Comparison of ENCODE assay signal across 19 mouse cellular contexts in the genomic region with DNA sequence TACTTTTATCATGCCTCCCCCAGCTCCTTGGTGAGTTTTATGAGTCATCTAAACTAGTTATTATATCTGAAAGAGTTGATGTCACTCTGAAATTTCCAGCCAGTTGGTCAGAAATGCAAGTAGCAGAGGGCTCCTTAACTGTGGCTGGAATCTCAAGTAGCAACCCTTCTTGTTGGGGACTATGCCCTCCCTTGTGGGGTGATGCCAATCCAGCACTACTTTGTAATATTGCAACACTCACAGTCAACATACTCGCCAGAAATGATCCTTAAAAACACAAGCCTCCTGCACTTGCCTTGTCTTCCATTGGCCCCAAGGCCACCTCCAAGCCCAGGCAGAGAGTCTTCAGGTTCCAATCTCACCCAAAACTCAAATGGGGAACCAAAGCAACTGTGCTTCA. TPM values are rescaled to one million over a fixed set of nuclear protein-coding genes. Genes with fewer than 3 reads are reported as not detected.
"Had no signal": no experiment of that assay in that cellular context is flagged by ENCODE, and none has a peak within 500 bp of the region (broad histone marks: within the 10 kb centered on the region; RNA-seq: fewer than 3 reads in every experiment).

No protein-coding gene starts in this region.

- H3K27me3 ChIP-seq: limb, embryonic 12.5 days; limb, embryonic 15.5 days; liver, embryonic 13.5 days; neural tube, embryonic 13.5 days had no signal

- H3K4me1 ChIP-seq: limb, embryonic 15.5 days had no signal

- H3K9me3 ChIP-seq: limb, embryonic 15.5 days; liver, embryonic 13.5 days; midbrain, embryonic 12.5 days; neural tube, embryonic 13.5 days had no signal

- ATAC-seq: inflammation-experienced regulatory T-cells, adult 6 months; intestine, embryonic 16.5 days; midbrain, embryonic 16.5 days had no signal

- H3K36me3 ChIP-seq: limb, embryonic 12.5 days; limb, embryonic 15.5 days; liver, embryonic 13.5 days; midbrain, embryonic 12.5 days; neural tube, embryonic 13.5 days had no signal

- H3K27ac ChIP-seq: kidney, postnatal 0 days; layer of hippocampus, adult 2 months; limb, embryonic 12.5 days; limb, embryonic 15.5 days; liver, embryonic 13.5 days; macrophage; midbrain, embryonic 12.5 days; neural tube, embryonic 13.5 days had no signal

- H3K9ac ChIP-seq: limb, embryonic 12.5 days; limb, embryonic 15.5 days; liver, embryonic 13.5 days; midbrain, embryonic 12.5 days; neural tube, embryonic 13.5 days had no signal

- DNase-seq: kidney, adult 2 months; kidney, postnatal 25 days; layer of hippocampus, adult 9-11 months; left cerebral cortex, postnatal 4 days; liver, embryonic 13.5 days; thymus, adult 2 months; thymus, postnatal 14 days; thymus, postnatal 4 days had no signal

- H3K4me2 ChIP-seq: limb, embryonic 12.5 days; limb, embryonic 15.5 days; liver, embryonic 13.5 days; midbrain, embryonic 12.5 days; neural tube, embryonic 13.5 days had no signal

- H3K4me3 ChIP-seq: layer of hippocampus, adult 2 months; limb, embryonic 12.5 days; limb, embryonic 15.5 days; liver, embryonic 13.5 days; midbrain, embryonic 12.5 days; myocyte; neural tube, embryonic 13.5 days had no signal

RNA-seq across cellular contexts. Expression of a gene that starts 13.0 kb away (rescaled TPM):
- polyA plus RNA-seq: macrophage had no signal
